Mouse (Mus musculus) thymus, adult 2 months (tissue): ENCODE measurements around the gene Olfr420. TPM values are rescaled to one million over a fixed set of nuclear protein-coding genes. Genes with fewer than 3 reads are reported as not detected.

Experiments
- DNase-seq: peaks from one replicate; pipeline ENCODE4 v3.0.0; 2021
- H3K27ac ChIP-seq: fragments of 200-500 bp; 2 replicates; pipeline ENCODE4 v1.5.1; 2012; ENCODE audit warnings: low read length, control low read depth; ENCODE audit not compliant: control insufficient read depth, insufficient read depth
- H3K27me3 ChIP-seq: fragments of 200-500 bp; 2 replicates; pipeline ENCODE4 v1.6.1; 2012; ENCODE audit warnings: mild to moderate bottlenecking, low read length, moderate library complexity, mixed read lengths; ENCODE audit not compliant: control insufficient read depth, insufficient read depth
- H3K36me3 ChIP-seq: fragments of 200-500 bp; 2 replicates; pipeline ENCODE4 v1.6.1; 2012; ENCODE audit warnings: mild to moderate bottlenecking, low read length, moderate library complexity; ENCODE audit not compliant: control insufficient read depth, insufficient read depth
- H3K4me1 ChIP-seq: fragments of 200-500 bp; replicated peaks from 2 replicates; pipeline ENCODE4 v1.6.1; 2012; ENCODE audit warnings: low read length; ENCODE audit not compliant: control insufficient read depth, insufficient read depth
- H3K4me3 ChIP-seq: fragments of 200-500 bp; 2 replicates; pipeline ENCODE4 v1.5.1; 2012; ENCODE audit warnings: mild to moderate bottlenecking, low read length, control low read depth, moderate library complexity; ENCODE audit not compliant: control insufficient read depth, insufficient read depth
- CTCF ChIP-seq: fragments of 200-500 bp; IDR thresholded peaks from 2 replicates; pipeline ENCODE4 v1.5.1; 2012; ENCODE audit warnings: mild to moderate bottlenecking, control low read depth, low read length, moderate library complexity, borderline replicate concordance; ENCODE audit not compliant: control insufficient read depth, poor library complexity, insufficient read depth; ENCODE audit errors: extremely low read depth
- POLR2A ChIP-seq: fragments of 200-500 bp; IDR thresholded peaks from 2 replicates; pipeline ENCODE4 v1.6.1; 2012; ENCODE audit warnings: mild to moderate bottlenecking, low read length, control low read depth, moderate library complexity; ENCODE audit not compliant: control insufficient read depth, poor library complexity, insufficient read depth; ENCODE audit errors: extremely low read depth
- WGBS: fragments of 180-500 bp; shearing (Covaris S2); methylation state at CpG from one replicate; pipeline ENCODE4 v1.1.7; 2018; 5-methylcytosine and 5-hydroxymethylcytosine counted together
- polyA plus RNA-seq: library from polyadenylated mRNA; depleted of rRNA; stranded (reverse); fragments of >200 nt; gene quantifications from 2 replicates; pipeline ENCODE4 v1.2.3, GENCODE M21; 2012; rRNA removed

Gene Olfr420
- polyA plus RNA-seq, result not detected in 2 replicates

DNA sequence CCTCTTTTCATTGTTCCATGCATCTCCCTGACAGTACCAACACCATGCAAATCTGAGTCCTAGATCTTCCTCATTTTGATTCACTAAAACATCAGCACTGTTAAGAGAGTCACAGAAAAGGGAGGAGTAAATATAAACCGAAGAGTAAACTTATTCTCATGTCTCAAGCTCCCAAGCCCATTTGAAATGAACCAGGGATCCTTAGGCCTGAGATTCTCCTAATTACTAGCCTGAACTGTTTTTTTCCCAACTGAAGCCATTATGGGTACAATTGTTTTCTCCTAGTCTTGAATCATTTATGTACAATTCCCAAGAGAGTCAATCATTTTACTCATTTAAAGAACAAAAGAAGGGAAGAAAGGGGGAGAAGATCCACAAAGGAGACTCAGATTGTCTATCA lies at the start of gene Olfr420:
TSS of gene Olfr420 (plus strand) at position 301 of the 400 bp plus-strand sequence.
- WGBS, result 96% methylated on average over 1 of the region's 1 CpGs
- Histone ChIP-seq H3K4me3 (no peak within 1 kb of the TSS), H3K4me1 (no peaks in the 10 kb centered on the region), H3K27me3 (no peaks in the 10 kb centered on the region), H3K36me3 (no peaks in the 10 kb centered on the region), H3K27ac (no peak within 1 kb of the TSS)
- TF ChIP-seq CTCF (no peak), POLR2A (no peak)
- DNase-seq, result no peak

DNA sequence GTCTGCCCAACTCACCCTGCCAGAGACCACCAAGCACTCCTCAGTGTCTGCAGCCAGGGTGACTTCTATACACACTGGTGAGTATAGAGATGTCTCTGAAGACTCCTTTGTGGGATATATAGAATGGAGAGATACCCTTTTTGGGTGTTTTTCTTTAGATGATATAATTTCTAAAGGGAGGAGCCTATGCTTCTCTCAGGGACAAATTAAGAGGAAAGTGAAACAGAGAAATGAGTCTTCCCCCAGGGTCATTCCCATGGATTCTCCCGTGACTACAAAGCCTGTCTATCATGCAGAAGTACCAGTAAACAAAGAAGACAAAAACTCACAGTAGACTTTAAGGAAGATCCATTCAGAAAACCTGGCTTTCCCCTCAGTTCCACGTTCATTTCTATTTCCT lies 34.4 kb upstream of the Olfr420 start, which contains the start of gene Olfr231:
TSS of gene Olfr231 (minus strand) at position 101 of the 400 bp plus-strand sequence.
- TF ChIP-seq POLR2A (no peak), CTCF (no peak)
- Histone ChIP-seq H3K4me1 (no peaks in the 10 kb centered on the region), H3K4me3 (no peak within 1 kb of the TSS), H3K27ac (no peak within 1 kb of the TSS), H3K27me3 (no peaks in the 10 kb centered on the region), H3K36me3 (no peaks in the 10 kb centered on the region)
- WGBS, result 87% methylated on average over 2 of the region's 2 CpGs
- DNase-seq, result no peak

DNA sequence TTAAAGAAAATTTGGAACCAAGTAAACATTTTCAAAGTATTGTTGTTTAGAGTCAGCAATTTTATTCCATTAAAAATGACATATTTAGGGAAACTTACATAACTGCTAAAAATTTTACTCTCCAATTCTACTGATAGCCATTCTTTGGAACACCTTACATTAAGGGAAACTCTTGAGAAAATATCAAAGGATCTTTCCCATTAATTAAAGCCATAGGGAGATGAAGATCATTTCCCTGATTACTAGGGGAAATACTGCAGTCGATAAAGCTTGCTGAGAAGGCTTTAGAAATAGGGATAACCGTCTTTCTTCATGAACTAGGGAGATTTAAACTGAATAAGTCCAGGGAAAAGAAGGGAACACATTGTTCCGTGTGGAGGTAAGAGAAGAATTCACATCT lies 24.2 kb upstream of the Olfr420 start, which contains the start of gene Olfr424:
TSS of gene Olfr424 (plus strand) at position 301 of the 400 bp plus-strand sequence.
- Histone ChIP-seq H3K4me3 (no peak within 1 kb of the TSS), H3K27ac (no peak within 1 kb of the TSS), H3K27me3 (no peaks in the 10 kb centered on the region), H3K4me1 (no peaks in the 10 kb centered on the region), H3K36me3 (no peaks in the 10 kb centered on the region)
- WGBS, result 91% methylated on average over 3 of the region's 3 CpGs
- no peak for DNase-seq
- TF ChIP-seq POLR2A, result no peak
- TF ChIP-seq CTCF, result no peak

DNA sequence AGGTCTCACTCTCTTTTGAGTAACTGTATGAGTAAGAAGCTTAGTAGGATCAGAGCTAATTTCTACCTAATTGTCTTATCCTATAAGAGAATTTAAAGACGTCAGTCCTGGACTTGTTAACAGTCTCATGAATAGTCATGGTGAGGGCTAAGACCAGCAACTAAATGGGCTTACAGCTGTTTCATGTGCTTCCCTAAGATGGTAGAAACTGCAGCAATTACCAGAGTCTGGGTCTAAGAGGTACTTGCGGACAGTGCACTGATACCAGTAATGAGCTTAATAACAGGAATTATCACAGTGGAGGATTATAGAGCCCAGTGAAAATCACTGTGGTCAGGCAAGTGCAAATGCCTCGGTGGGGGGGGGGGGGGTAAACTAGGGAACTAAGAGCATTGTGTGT lies 23.4 kb upstream of the Olfr420 start:
- Histone ChIP-seq H3K27ac (no peak overlapping the region), H3K4me1 (no peaks in the 10 kb centered on the region), H3K27me3 (no peaks in the 10 kb centered on the region), H3K4me3 (no peak overlapping the region), H3K36me3 (no peaks in the 10 kb centered on the region)
- DNase-seq, result no peak
- 88% methylated on average over 3 of the region's 3 CpGs for WGBS
- TF ChIP-seq POLR2A (no peak), CTCF (no peak)

DNA sequence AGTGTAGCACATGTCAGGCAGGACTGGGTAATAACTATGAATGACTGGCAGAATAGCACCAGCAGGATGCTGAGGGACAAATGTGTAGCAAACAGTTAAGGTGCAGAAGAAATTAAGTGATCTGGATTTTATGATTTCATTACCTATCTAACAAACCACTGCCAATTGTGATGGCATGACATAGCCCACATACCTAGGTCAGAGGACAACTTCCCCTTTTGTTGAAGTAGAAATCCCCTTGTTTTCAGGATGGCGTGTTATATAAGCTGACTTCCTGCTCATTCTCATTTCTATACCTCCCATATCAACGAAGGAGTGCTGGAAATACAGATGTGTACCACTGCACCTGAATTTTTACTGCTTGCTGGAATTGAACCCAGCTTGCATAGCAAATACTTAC lies 14.0 kb upstream of the Olfr420 start:
- 26% methylated on average over 2 of the region's 2 CpGs for WGBS

DNA sequence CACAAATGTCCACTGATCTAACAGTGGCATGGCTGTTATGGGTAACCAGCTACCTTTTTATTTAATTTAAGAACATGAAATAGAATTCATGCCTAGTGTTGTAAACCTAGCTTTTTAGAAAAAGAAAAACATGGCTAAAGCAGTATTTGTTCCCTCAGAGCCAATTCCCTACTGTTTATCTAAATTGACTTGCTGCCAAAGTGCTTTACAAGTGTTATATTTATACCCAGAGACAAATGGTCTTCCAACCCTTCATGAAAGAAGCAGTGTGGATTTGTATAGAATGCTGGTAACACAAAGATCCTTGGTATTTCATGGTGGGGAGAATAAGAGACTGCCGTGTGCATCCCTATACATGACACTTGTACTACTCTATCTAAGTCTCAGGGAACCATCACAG lies 8.7 kb upstream of the Olfr420 start:
- DNase-seq, result no peak
- Histone ChIP-seq H3K36me3 (no peaks in the 10 kb centered on the region), H3K27ac (no peak overlapping the region), H3K4me3 (no peak overlapping the region), H3K27me3 (no peaks in the 10 kb centered on the region), H3K4me1 (no peaks in the 10 kb centered on the region)
- WGBS, result 94% methylated on average over 1 of the region's 1 CpGs
- TF ChIP-seq CTCF, result no peak
- TF ChIP-seq POLR2A, result no peak

More for the DNA sequence above, 14.0 kb upstream of the Olfr420 start:
- DNase-seq, result no peak
- no peak for TF ChIP-seq CTCF
- TF ChIP-seq POLR2A, result no peak
- Histone ChIP-seq H3K4me3 (no peak overlapping the region), H3K4me1 (no peaks in the 10 kb centered on the region), H3K27me3 (no peaks in the 10 kb centered on the region), H3K36me3 (no peaks in the 10 kb centered on the region), H3K27ac (no peak overlapping the region)

DNA sequence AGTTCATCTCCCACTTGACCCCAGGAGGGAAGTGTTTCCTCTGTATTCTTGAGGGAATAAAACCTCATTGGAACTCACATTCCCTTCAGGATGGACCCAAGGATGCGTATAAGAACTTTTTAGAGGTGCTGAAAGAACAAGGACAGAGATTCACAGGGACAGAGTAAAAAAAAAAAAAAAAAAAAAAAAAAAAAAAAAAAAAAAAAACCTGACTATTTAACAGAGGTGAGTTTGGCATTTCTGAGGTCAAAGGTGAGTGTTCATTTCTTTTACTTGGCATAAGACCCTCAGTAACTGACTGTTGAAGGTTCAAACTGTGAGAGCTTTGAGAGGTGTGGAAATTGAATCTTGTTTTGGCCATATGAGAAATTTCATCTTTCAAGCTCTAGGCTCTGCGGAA lies 6.1 kb upstream of the Olfr420 start:
- Histone ChIP-seq H3K4me3 (no peak overlapping the region), H3K4me1 (no peaks in the 10 kb centered on the region), H3K27ac (no peak overlapping the region), H3K36me3 (no peaks in the 10 kb centered on the region), H3K27me3 (no peaks in the 10 kb centered on the region)
- no peak for DNase-seq
- 99% methylated on average over 2 of the region's 2 CpGs for WGBS
- TF ChIP-seq CTCF, result no peak
- TF ChIP-seq POLR2A, result no peak
